Mouse (Mus musculus) regulatory T cell (primary cell): ENCODE data around the gene Ace3.

Source experiments
- in situ Hi-C: fragments of 300-600 bp; cut with MboI, MseI; formaldehyde crosslinking; loops from one replicate; pipeline ENCODE4 v1.15.1; 2025; ENCODE audit warnings: high pct_unique_total_duplicates

Ace3 gene

DNA sequence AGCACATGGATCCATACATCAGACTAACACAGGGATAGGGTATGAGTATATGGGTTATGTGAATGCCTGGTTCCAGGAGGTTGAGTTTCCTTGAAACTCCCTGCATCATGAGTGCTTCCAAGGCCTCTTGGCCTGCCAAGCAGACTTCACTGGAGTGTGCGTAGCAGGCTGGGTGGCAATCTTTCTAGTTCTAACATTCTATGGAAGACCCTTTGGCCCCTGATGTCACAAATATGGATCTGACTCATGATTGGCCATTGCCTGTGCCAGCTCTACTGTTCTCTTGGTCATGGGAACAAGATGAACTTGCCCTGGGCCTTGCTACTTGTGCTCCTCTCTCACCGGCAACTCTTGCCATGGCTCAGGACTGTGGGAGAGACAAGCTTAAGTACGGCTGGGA lies at the start of gene Ace3:
Gene Ace3 (plus strand): TSS at position 301 of the 400 bp plus-strand sequence.
- in situ Hi-C loops: loop anchor here (5.0 to 10.0 kb wide), 3 partner anchors 52 to 1650 kb away; no protein-coding TSS in a partner anchor

- in situ Hi-C loops: loop anchor here (5.0 kb wide), 1 partner anchor 47 kb away; the partner anchor contains the start of gene Ace3
Measured at GRCm38 (mm10) chr11:105944770-105945672, 49.5 kb upstream of the Ace3 start.

GRCm38 (mm10) chr11:105946694-105947154 lies 47.8 kb upstream of the Ace3 start:
- in situ Hi-C loops: no loop called here

GRCm38 (mm10) chr11:105948255-105948654 lies 46.2 kb upstream of the Ace3 start:
- in situ Hi-C loops: no loop called here

DNA sequence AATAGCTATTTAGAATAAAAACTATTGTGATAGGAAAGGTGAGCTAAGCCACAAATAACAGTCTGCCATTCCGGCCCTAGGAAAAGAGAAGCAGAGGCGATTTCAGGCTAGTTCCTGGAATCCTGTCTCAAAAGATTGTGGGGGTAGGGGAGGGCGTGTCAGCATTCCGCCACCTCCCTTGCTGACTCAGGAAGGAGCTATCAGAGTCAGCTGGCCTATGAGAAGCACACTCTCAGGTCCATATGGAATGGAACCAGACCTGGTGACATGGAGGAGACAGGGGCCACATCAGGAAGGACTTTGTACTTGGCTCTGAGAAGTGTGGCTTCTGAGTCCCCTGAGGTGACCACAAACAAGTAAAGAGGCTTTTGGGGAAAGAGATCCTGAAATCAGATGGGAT lies 44.0 kb upstream of the Ace3 start:
- in situ Hi-C loops: no loop called here

DNA sequence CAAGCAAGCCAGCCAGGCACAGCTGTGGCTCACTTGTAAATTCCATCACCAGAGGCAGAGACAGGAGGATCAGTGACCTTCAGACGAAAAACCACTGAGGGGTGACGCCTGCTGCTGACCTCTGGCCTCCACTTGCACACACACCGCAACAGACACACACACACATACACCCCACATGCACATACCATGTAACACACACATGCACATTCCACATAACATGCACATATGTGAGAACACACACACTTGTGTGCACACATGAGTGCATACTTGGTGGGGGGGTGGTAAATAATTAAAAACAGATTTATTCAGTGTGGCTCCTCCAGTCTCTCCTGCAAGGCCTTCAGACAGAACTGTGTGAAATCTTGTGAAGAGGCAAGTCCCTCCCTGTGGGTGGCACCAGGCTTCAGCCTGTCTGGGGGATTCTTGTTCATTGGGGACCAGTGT lies 42.9 kb upstream of the Ace3 start:
- in situ Hi-C loops: no loop called here

DNA sequence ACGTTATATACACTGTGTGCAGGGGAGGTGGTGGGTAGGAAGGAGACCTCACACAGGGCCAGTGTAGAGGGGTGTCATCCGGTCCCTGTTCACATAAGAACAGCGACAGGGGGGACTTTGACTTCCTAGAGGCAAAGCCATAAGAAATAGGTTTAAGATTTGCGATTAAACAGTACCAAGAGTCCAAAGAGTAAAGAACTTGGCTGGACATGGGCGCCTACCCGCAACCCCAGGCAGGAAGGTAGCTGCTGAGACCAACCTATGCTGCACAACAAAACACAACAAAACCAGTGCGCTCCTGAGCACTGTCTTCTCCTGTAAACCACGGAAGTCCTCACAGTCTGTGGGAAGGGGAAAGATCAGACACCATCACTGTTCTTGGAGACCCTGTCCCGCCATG lies 42.4 kb upstream of the Ace3 start:
- in situ Hi-C loops: no loop called here

- in situ Hi-C loops: no loop called here
Measured at GRCm38 (mm10) chr11:105952911-105953386, 41.5 kb upstream of the Ace3 start, which contains the start of gene Cyb561. Cyb561 (minus strand) TSS chr11:105953336.

DNA sequence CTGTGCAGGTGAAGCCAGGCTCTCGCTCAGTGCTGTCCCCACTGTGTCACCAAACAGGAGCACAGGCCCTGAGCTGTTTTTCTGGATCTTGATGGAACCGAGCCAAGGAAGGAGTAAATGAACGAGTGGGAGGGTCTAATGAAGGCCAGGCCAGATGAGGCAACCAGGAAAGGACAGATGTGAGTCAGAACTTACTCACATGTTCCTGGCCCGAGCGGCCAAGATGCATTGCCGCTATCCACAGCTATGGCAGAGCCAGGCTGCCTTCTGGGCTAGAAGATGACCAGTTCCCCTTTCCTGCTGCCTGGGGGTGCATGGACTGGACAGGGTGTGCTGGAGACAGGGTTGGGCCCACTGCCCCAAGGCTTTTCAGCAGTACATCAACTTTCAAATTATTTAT lies 41.1 kb upstream of the Ace3 start:
- in situ Hi-C loops: no loop called here

DNA sequence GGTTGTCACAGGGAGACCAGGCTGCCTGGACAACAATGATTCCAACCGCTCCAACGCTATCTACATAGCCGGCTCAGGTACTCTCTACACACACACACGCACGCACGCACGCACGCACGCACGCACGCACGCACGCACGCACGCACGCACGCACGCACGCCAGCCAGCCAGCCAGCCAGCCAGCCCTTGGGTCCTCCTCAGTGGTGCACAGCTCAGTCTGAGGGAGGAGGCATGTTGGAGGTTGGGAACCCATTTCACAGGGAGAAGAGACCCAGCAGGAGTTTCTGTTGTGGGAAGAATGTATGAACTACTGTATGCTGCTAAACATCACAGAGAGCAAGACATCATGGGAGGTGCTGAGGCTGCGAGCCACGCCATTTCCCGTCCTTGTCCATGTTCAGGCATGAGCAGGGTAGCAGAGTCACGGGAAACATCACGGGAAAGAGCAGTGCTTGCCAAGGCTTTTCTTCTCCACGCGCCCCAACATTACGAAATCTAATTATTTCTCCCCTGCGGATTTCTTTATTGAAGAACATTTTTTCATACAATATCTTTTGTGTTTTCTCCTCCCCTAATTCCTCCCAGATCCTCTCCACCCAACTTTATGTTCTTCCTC lies 38.6 kb upstream of the Ace3 start:
- in situ Hi-C loops: no loop called here

DNA sequence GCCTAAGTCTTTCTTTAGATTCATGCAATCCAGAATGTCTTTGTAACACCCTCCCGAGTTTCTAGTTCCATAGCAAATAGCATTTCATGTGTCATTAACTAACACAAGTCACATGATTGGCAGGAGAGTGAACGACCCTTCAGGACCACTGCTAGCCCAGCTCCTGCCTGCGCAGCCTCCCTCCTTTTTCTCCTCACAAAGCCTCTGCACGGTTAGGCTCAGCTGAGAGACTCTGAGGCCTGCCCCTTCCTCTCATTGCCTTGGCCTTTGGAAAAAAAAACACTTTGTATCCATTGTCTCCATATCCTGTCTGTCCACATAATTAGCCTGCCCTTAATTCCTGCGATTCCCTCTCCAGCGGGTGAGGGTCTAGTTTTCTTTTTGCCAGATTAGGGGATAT lies 37.0 kb upstream of the Ace3 start:
- in situ Hi-C loops: no loop called here

DNA sequence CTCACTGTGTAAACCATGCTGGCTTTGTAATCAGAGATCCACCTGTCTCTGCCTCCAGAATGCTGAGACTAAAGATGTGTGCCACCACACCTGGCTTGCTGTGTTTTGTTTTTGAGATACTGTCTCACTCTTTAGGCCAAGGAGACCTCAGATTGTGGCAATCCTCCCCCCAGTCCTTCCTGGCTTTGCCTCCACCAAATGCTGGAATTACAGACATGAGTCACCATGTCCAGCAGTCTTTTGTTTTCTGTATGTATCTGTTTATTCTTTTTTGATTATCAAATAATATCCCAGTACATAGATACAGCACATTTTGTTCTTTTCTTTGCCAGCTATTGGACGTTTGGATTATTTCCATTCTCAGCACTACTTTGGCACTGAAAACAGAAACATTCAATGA lies 35.9 kb upstream of the Ace3 start:
- in situ Hi-C loops: no loop called here

GRCm38 (mm10) chr11:105959355-105959754 lies 35.1 kb upstream of the Ace3 start:
- in situ Hi-C loops: no loop called here

DNA sequence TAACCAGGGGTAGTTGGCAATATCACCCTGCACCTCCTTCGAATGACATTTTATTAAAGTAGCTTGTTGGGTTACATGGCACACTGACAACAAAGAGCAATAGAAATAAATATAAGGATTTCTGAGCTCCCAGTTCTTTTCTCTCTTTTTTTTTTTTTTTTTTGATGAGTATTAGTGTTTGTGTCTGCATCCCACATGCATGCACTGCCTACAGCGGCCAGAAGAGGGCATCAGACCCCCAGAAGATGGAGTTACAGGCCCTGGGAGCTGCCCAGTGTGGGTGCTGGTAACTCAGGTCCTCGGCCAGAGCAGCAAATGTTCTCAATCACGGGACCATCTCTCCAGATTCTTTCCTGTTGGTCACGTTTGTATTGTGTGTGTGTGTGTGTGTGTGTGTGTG lies 29.8 kb upstream of the Ace3 start:
- in situ Hi-C loops: no loop called here

DNA sequence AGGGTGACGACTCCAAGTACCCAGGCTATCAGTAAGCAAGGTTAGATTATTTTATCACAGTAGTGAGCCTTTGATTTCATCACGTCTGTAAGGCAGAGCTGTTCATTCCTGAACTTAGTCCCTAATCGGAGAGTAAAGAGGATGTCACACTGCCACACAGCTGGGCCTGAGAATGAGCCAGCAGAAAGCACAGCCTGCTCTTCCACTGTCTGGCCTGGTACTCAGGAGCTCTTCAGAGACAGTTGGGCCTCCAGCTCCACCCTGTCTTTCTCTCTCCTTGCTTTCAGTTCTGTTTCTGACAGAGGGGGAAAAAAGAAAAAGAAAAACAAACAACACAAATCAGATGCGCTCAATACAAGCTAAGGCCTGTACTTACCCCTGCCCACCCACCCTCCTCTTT lies 28.2 kb upstream of the Ace3 start:
- in situ Hi-C loops: no loop called here

DNA sequence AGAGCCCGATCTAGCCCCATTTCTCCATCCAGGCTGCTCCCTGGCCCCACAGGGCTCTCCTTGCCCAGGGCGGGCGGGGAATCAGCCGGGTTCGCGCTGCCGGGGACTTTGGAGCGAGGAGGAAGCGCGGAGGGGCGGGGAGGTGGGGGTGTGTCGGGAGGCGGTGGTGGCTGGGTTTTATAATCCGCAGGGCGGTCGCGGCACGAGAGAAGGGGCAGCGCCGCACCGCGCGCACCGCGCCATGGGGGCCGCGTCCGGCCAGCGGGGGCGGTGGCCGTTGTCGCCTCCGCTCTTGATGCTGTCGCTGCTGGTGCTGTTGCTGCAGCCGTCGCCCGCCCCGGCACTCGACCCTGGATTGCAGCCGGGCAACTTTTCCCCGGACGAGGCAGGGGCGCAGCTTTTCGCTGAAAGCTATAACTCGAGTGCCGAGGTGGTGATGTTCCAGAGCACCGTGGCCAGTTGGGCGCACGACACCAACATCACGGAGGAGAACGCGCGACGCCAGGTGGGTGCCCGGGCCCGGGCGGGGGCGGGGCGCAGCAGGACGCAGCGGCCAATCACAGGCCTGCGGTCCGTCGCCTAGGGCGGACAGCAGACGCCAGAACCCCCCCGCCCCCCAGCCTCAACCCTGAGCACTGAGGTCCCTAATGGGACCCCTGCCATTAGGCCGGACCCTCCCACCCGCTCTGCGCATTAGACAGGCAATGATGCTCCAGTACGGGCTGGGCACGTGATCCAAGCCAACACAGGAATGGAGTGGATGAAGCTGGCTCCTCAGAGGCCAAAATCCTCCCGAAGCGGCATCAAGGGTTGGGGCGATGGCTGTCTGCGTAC lies 26.5 kb upstream of the Ace3 start, which contains the start of gene Ace:
Gene Ace (plus strand): TSS at position 205 of the 834 bp plus-strand sequence.
- in situ Hi-C loops: no loop called here

DNA sequence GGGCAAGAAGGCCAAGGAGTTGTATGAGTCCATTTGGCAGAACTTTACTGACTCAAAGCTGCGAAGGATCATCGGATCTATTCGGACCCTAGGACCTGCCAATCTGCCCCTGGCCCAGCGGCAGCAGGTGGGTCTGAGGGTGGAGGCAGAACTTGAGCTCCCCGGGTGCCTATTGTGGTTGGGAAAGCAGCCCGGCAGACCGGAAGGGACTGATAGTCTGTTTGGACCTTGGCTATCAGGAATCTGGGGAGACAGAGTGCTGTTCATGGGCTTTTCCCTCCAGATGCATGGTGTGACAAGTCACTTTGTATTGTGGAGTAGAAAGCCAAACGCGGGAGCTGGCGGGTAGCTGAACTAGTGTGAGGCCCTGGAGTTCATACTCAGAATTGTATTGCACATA lies 25.5 kb upstream of the Ace3 start:
- in situ Hi-C loops: no loop called here

DNA sequence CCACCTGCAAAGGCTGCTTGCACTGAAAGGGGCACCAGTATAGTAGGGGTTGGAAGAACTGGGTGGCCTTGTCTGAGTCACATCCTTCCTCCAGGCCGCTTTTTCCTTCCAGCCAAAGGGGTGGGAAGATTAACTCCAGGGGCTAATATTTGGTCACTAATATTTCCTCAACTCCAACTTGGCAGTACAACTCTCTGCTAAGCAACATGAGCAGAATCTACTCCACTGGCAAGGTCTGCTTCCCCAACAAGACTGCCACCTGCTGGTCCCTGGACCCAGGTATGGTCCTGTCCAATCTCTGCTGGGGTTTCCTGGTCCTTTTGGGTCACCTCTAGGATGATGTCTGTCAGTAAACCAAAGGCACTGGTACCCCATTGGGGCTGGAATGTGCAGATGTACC lies 25.0 kb upstream of the Ace3 start:
- in situ Hi-C loops: no loop called here

DNA sequence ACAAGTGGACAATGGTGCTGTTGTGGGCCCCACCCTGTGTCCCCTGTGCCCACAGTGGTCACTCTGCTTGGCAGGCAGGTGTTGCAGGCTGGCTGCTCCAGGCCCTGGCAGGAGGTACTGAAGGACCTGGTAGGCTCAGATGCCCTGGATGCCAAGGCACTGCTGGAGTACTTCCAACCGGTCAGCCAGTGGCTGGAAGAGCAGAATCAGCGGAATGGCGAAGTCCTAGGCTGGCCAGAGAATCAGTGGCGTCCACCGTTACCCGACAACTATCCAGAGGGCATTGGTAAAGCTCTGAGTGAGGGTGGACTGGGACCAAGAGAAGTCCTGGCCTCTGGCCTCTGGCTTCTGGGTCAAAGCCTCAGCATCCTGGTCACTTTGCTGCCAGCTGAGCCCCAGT lies 19.9 kb upstream of the Ace3 start:
- in situ Hi-C loops: no loop called here

GRCm38 (mm10) chr11:105975050-105975449 lies 19.4 kb upstream of the Ace3 start:
- in situ Hi-C loops: no loop called here

DNA sequence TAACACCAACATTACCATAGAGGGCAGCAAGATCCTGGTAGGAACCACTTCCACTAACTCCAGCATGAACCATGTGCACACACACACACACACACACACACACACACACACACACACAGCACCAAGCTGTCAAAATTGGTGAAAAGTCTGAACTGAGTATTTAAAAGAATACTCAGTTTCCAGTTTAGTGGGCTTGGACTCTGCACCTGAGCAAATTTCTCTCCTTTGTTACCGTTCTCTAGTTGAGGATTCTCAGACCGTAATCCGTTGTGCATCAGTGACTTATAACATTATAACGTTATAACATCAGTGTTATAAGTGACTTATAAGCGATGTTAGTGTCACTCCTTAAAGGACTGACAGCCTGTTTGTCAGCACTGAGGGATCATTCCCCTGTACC lies 18.8 kb upstream of the Ace3 start:
- in situ Hi-C loops: no loop called here

GRCm38 (mm10) chr11:105978232-105978631 lies 16.2 kb upstream of the Ace3 start:
- in situ Hi-C loops: no loop called here
